Mouse (Mus musculus) lung, postnatal 36 days (tissue): ENCODE results near the gene Olfr630.
"Not testable (repeated sequence)": the region's sequence is repeated elsewhere in the genome, so short reads cannot be mapped to it uniquely, and the experiment has no call there.

Source experiments
- DNase-seq: peaks from one replicate; pipeline ENCODE4 v3.0.0; 2022; ENCODE audit warnings: mixed read lengths

Olfr630 gene

GRCm38 (mm10) chr7:103757233-103757632, at the start of gene Olfr630:
TSS of gene Olfr630 (minus strand) at chr7:103757333.
- no peak for DNase-seq

GRCm38 (mm10) chr7:103806856-103807255, 49.7 kb upstream of the Olfr630 start:
- no peak for DNase-seq

- no peak for DNase-seq
These were observed 35.7 kb upstream of the Olfr630 start for GRCm38 (mm10) chr7:103792669-103793388.

DNA sequence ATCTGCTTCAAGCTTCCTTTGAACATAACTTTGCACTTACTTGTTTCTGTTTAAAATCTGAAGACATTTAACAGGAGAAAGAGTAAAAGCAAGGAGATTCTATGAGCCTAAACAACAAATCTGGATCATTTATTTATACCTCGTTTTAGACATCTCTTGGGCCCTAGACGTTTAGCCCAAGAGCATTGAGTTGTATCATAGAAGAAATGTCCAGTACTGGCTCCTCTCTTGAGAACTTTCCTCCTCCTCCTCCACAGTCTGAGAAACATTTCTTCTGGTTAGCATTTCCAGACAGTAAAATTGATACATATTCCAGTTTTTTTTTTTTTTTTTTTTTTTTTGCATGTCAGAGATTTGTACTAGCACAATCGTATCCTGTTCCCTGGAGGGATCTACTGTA, 34.6 kb upstream of the Olfr630 start, which contains the start of gene Olfr67:
Olfr67 (minus strand) TSS at position 101 of the 400 bp plus-strand sequence.
- no peak for DNase-seq

GRCm38 (mm10) chr7:103779598-103779997, 22.5 kb upstream of the Olfr630 start, which contains the start of gene Olfr68:
TSS of gene Olfr68 (minus strand) at chr7:103779698.
- no peak for DNase-seq

GRCm38 (mm10) chr7:103777652-103778051, 20.5 kb upstream of the Olfr630 start:
- not testable (repeated sequence) for DNase-seq

GRCm38 (mm10) chr7:103771494-103771893, 14.4 kb upstream of the Olfr630 start, which contains the start of gene Olfr69:
TSS of gene Olfr69 (minus strand) at chr7:103771594.
- DNase-seq, result no peak

- not testable (repeated sequence) for DNase-seq
These were observed 10.6 kb upstream of the Olfr630 start for GRCm38 (mm10) chr7:103767687-103768086.

GRCm38 (mm10) chr7:103762212-103762611, 5.1 kb upstream of the Olfr630 start:
- not testable (repeated sequence) for DNase-seq

- DNase-seq, result no peak
These were observed 12.3 kb downstream of the Olfr630 start, which contains the start of gene Olfr629 for GRCm38 (mm10) chr7:103744843-103745242. TSS of gene Olfr629 (minus strand) at chr7:103744943.

DNA sequence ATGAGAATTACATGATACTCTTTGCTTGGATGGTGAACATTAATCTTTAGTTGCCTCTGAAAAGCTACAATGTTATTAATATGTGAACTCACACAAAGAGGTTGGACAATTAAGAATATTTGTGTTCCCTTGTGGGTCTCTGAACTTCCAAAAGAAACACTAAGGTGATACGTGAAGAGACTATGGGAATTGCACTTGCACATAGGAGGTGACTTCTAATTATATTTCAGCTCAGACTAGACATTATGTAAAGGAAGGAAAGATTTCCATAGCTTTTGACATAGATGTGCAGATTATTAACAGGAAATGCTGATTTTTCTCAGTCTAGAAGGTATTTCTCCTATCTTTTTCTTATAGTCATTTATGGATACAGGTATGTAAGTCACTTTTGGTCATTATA, 27.1 kb downstream of the Olfr630 start, which contains the start of gene Olfr628:
Olfr628 (plus strand) TSS at position 301 of the 400 bp plus-strand sequence.
- DNase-seq, result no peak

- DNase-seq, result not testable (repeated sequence)
These were observed 40.7 kb downstream of the Olfr630 start for GRCm38 (mm10) chr7:103716398-103716797.

- no peak for DNase-seq
These were observed 42.8 kb downstream of the Olfr630 start, which contains the start of gene Olfr243 for GRCm38 (mm10) chr7:103714371-103714770. TSS of gene Olfr243 (plus strand) at chr7:103714671.

- no peak for DNase-seq
These were observed 45.1 kb downstream of the Olfr630 start for GRCm38 (mm10) chr7:103712024-103712423.
